Mouse (Mus musculus) midbrain, embryonic 13.5 days (tissue): ENCODE data around the gene Brd2. TPM values are rescaled to one million over a fixed set of nuclear protein-coding genes. Genes with fewer than 3 reads are reported as not detected.

Source experiments
- ATAC-seq: fragments of 200-750 bp; cut with Nextera tagmentation; 2 replicates; pipeline ENCODE4 v1.8.0; 2017; ENCODE audit warnings: mild to moderate bottlenecking, moderate TSS enrichment, moderate library complexity
- H3K27ac ChIP-seq: fragments of 300-500 bp; sonication (generic); 2 replicates; pipeline ENCODE4 v1.5.1; 2015; ENCODE audit warnings: inconsistent platforms, mild to moderate bottlenecking, moderate library complexity
- H3K27me3 ChIP-seq: fragments of 300-500 bp; sonication (generic); 2 replicates; pipeline ENCODE4 v1.6.1; 2015; ENCODE audit warnings: mild to moderate bottlenecking, inconsistent platforms
- H3K36me3 ChIP-seq: fragments of 300-500 bp; sonication (generic); 2 replicates; pipeline ENCODE4 v1.6.1; 2015; ENCODE audit warnings: mild to moderate bottlenecking, inconsistent platforms
- H3K4me1 ChIP-seq: fragments of 300-500 bp; sonication (generic); replicated peaks from 2 replicates; pipeline ENCODE4 v1.6.1; 2015; ENCODE audit warnings: inconsistent platforms
- H3K4me2 ChIP-seq: fragments of 300-500 bp; sonication (generic); replicated peaks from 2 replicates; pipeline ENCODE4 v1.6.1; 2015; ENCODE audit warnings: moderate library complexity, mild to moderate bottlenecking, inconsistent platforms
- H3K4me3 ChIP-seq: fragments of 300-500 bp; sonication (generic); replicated peaks from 2 replicates; pipeline ENCODE4 v1.5.1; 2015; ENCODE audit warnings: mild to moderate bottlenecking, inconsistent platforms
- H3K9ac ChIP-seq: fragments of 300-500 bp; sonication (generic); replicated peaks from 2 replicates; pipeline ENCODE4 v1.6.1; 2015; ENCODE audit warnings: mild to moderate bottlenecking, inconsistent platforms
- H3K9me3 ChIP-seq: fragments of 300-500 bp; sonication (generic); 2 replicates; pipeline ENCODE4 v1.6.1; 2016; ENCODE audit warnings: mild to moderate bottlenecking, inconsistent platforms
- WGBS: fragments of 180-500 bp; shearing (Covaris S2); methylation state at CpG from one replicate; pipeline ENCODE4 v1.1.7; 2015; 5-methylcytosine and 5-hydroxymethylcytosine counted together
- polyA plus RNA-seq: library from polyadenylated mRNA; unstranded; fragments of >200 nt; fragmentation: Nextera tagmentation; extraction: Ambion mirVana; gene quantifications from 2 replicates; pipeline ENCODE4 v1.2.1, GENCODE M21; 2015

Brd2 gene
- polyA plus RNA-seq, 1 experiment from 2014 or later, result 147 TPM

DNA sequence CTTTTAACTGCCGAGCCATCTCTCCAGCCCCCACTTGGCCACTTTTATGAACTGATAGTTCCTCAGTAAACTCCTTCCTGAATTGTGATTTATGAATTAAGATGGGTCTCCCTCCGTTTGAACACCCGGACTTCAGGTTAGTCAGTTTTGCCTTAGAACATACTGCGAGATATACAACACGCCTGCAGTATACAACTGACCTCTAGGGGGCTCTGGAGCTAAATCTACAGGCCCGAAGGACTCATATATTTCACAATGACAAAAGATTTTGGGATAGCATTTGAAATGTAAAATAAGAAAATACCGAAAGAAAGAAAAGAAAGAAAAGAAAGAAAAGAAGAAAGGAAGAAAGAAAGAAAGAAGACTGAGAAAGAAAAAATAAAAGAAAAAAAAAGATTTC, 47.2 kb downstream of the Brd2 start:
- no peak for ATAC-seq
- H3K36me3 ChIP-seq, result no peaks in the 10 kb centered on the region
- WGBS, result 42% methylated on average over 7 of the region's 7 CpGs

DNA sequence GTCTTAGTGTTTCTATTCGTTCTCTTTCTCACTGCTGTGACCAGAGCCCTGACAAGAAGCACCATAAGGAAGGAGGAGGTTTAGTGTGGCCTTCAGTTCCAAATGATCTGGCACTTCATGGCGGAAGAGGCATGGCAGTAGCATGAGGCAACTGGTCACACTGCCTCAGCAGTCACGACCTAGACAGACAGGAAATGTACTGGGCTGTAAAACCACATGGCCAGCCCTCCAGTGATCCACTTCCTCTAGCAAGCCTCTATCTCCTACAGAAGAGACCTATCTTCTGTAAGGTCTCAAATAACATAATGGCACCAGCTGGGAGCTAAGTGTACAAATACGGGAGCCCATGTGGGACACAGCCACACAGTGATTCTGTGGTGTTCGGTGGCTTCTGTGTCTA, 50.3 kb downstream of the Brd2 start:
- Histone ChIP-seq H3K9ac (no peak overlapping the region), H3K36me3 (no peaks in the 10 kb centered on the region), H3K4me3 (no peak overlapping the region), H3K9me3 (no peaks in the 10 kb centered on the region), H3K27me3 (peaks cover 11% of the 10 kb centered on the region), H3K4me2 (no peak overlapping the region), H3K27ac (no peak overlapping the region), H3K4me1 (0 out of 2 replicates have a peak, but pooled peaks cover 5% of the 10 kb centered on the region)
- no peak for ATAC-seq
- 83% methylated on average over 5 of the region's 5 CpGs for WGBS

More for the DNA sequence above, 47.2 kb downstream of the Brd2 start:
- H3K9ac ChIP-seq, result no peak overlapping the region
- 0 out of 2 replicates have a peak, but pooled peaks cover 5% of the 10 kb centered on the region for H3K4me1 ChIP-seq
- no peak overlapping the region for H3K4me3 ChIP-seq
- no peak overlapping the region for H3K4me2 ChIP-seq
- H3K27ac ChIP-seq, result no peak overlapping the region
- H3K27me3 ChIP-seq, result peaks cover 14% of the 10 kb centered on the region
- no peaks in the 10 kb centered on the region for H3K9me3 ChIP-seq

DNA sequence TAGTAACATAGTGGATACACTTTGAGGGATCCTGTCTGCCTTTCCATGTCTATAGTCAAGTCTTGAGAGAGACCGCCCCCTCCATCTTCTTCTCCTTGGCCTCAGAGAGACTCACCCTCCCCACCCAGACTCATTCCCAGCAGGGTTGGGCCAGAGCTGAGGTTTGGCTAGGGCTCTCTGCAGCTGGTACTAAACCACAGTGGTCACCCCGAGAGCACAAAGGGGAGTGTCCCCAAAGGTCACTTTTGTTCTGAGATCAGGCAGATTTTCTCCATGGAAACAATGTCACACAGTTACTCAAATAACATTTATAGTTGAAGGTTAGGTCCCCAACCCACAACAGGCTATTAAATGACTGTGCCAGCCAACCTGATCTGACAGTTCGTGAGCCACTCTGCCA, 53.6 kb downstream of the Brd2 start:
- Histone ChIP-seq H3K4me2 (no peak overlapping the region), H3K9ac (no peak overlapping the region), H3K27ac (no peak overlapping the region), H3K27me3 (no peaks in the 10 kb centered on the region), H3K4me3 (no peak overlapping the region), H3K9me3 (no peaks in the 10 kb centered on the region), H3K4me1 (no peaks in the 10 kb centered on the region), H3K36me3 (peaks cover 11% of the 10 kb centered on the region)
- no peak for ATAC-seq
- 57% methylated on average over 3 of the region's 3 CpGs for WGBS

Other genes with a start within 250 kb of the Brd2 start
- not detected in 2 replicates for gene Gm7029, start 248.8 kb downstream of the Brd2 start, polyA plus RNA-seq
- gene Kifc1, start 232.0 kb downstream of the Brd2 start, polyA plus RNA-seq, result 2.9 and 3.0 TPM in 2 replicates
- 0.40 and 0.52 TPM in 2 replicates for gene Platr17, start 217.5 kb downstream of the Brd2 start, polyA plus RNA-seq
- gene Daxx, start 213.2 kb downstream of the Brd2 start, polyA plus RNA-seq, result 56.5 and 57.2 TPM in 2 replicates
- 18.1 and 19.6 TPM in 2 replicates for gene Tapbp, start 206.7 kb downstream of the Brd2 start, polyA plus RNA-seq
- 20.3 TPM in 2 replicates for gene Zbtb22, start 206.7 kb downstream of the Brd2 start, polyA plus RNA-seq
- gene Rgl2, start 193.1 kb downstream of the Brd2 start, polyA plus RNA-seq, result 49.8 and 56.9 TPM in 2 replicates
- gene Pfdn6, start 182.3 kb downstream of the Brd2 start, polyA plus RNA-seq, result 193 and 195 TPM in 2 replicates
- 24.4 and 25.7 TPM in 2 replicates for gene Wdr46, start 182.0 kb downstream of the Brd2 start, polyA plus RNA-seq
- 12.4 and 13.6 TPM in 2 replicates for gene B3galt4, start 171.1 kb downstream of the Brd2 start, polyA plus RNA-seq
- gene Vps52, start 166.8 kb downstream of the Brd2 start, polyA plus RNA-seq, result 66.4 and 69.8 TPM in 2 replicates
- gene Rps18, start 166.6 kb downstream of the Brd2 start, polyA plus RNA-seq, result 918 and 949 TPM in 2 replicates
- gene H2-K1, start 122.3 kb downstream of the Brd2 start, polyA plus RNA-seq, result 13.5 and 16.0 TPM in 2 replicates
- 20.1 and 24.3 TPM in 2 replicates for gene Ring1, start 98.0 kb downstream of the Brd2 start, polyA plus RNA-seq
- 80.5 and 91.7 TPM in 2 replicates for gene H2-Ke6, start 94.6 kb downstream of the Brd2 start, polyA plus RNA-seq
- 176 and 180 TPM in 2 replicates for gene Slc39a7, start 91.0 kb downstream of the Brd2 start, polyA plus RNA-seq
- gene Rxrb, start 90.8 kb downstream of the Brd2 start, polyA plus RNA-seq, result 57.9 and 62.7 TPM in 2 replicates
- 2.1 and 2.5 TPM in 2 replicates for gene Col11a2, start 83.2 kb downstream of the Brd2 start, polyA plus RNA-seq
- gene H2-Oa, start 30.3 kb downstream of the Brd2 start, polyA plus RNA-seq, result not detected in 2 replicates
- 13.1 and 15.3 TPM in 2 replicates for gene H2-DMa, start 3.1 kb downstream of the Brd2 start, polyA plus RNA-seq
- gene H2-DMb2, start 20.7 kb upstream of the Brd2 start, polyA plus RNA-seq, result 0.14 and 0.32 TPM in 2 replicates
- 0.43 TPM in 1 of 2 replicates, not detected in the other for gene H2-DMb1, start 30.4 kb upstream of the Brd2 start, polyA plus RNA-seq
- gene Tap1, start 64.9 kb upstream of the Brd2 start, polyA plus RNA-seq, result 0.46 and 0.57 TPM in 2 replicates
- 0.73 and 1.5 TPM in 2 replicates for gene Psmb9, start 65.1 kb upstream of the Brd2 start, polyA plus RNA-seq
- 1.5 and 2.4 TPM in 2 replicates for gene Psmb8, start 75.1 kb upstream of the Brd2 start, polyA plus RNA-seq
- 0.50 and 0.55 TPM in 2 replicates for gene Tap2, start 80.9 kb upstream of the Brd2 start, polyA plus RNA-seq
- gene H2-Ob, start 116.3 kb upstream of the Brd2 start, polyA plus RNA-seq, result not detected in 2 replicates
- 1.7 and 2.1 TPM in 2 replicates for gene H2-Ab1, start 135.1 kb upstream of the Brd2 start, polyA plus RNA-seq
- 0.28 and 0.41 TPM in 2 replicates for gene H2-Aa, start 165.2 kb upstream of the Brd2 start, polyA plus RNA-seq
- gene H2-Eb1, start 183.2 kb upstream of the Brd2 start, polyA plus RNA-seq, result 1.7 and 2.1 TPM in 2 replicates
- gene H2-Eb2, start 203.0 kb upstream of the Brd2 start, polyA plus RNA-seq, result 0.12 TPM in 1 of 2 replicates, not detected in the other
- not detected in 2 replicates for gene Btnl2, start 232.2 kb upstream of the Brd2 start, polyA plus RNA-seq